Mouse (Mus musculus) G1E (cell line): Measurements from ENCODE around the gene Btbd35f10. TPM values are rescaled to one million over a fixed set of nuclear protein-coding genes. Genes with fewer than 3 reads are reported as not detected.
"Not testable (repeated sequence)": the region's sequence is repeated elsewhere in the genome, so short reads cannot be mapped to it uniquely, and the experiment has no call there.

Source experiments
- ATAC-seq: 2 replicates; pipeline ENCODE4 v1.8.0; 2016; ENCODE audit warnings: mild to moderate bottlenecking; ENCODE audit not compliant: insufficient number of reproducible peaks, poor library complexity, low FRiP score, severe bottlenecking; ENCODE audit errors: extremely low read depth
- DNase-seq: peaks from one replicate; pipeline ENCODE4 v3.0.0; 2012; ENCODE audit warnings: low spot score
- H3K27me3 ChIP-seq: 2 replicates; pipeline ENCODE4 v1.6.1; 2012; ENCODE audit warnings: mild to moderate bottlenecking, low read length, inconsistent platforms; ENCODE audit not compliant: insufficient read depth
- H3K36me3 ChIP-seq: replicated peaks from 2 replicates; pipeline ENCODE3; 2012; ENCODE audit warnings: mild to moderate bottlenecking, inconsistent platforms
- H3K4me1 ChIP-seq: 2 replicates; pipeline ENCODE4 v1.6.1; 2012; ENCODE audit warnings: low read depth, low read length, inconsistent platforms, mixed read lengths; ENCODE audit not compliant: insufficient read depth
- H3K4me3 ChIP-seq: 2 replicates; pipeline ENCODE4 v1.5.1; 2012; ENCODE audit warnings: low read depth, mild to moderate bottlenecking, inconsistent platforms, low read length, moderate library complexity, mixed read lengths
- H3K9me3 ChIP-seq: replicated peaks from 2 replicates; pipeline ENCODE4 v1.6.1; 2012; ENCODE audit warnings: inconsistent platforms
- polyA plus RNA-seq: library from polyadenylated mRNA; stranded (reverse); fragments of >175 nt; gene quantifications from 2 replicates; pipeline ENCODE4 v1.2.3, GENCODE M21; 2012
- total RNA-seq, 2 experiments: library from RNA; stranded (forward) in 1 of 2; stranded (reverse) in 1 of 2; fragments of 200-1000 nt in 1 of 2; fragments of >200 nt in 1 of 2; fragmentation: Nextera tagmentation in 1 of 2; gene quantifications; 2 replicates each; pipeline ENCODE4 v1.2.3; 2014 to 2017

Btbd35f10 gene
- not detected in 2 replicates for total RNA-seq (2014; fragmentation: Nextera tagmentation)
- not detected in 2 replicates for total RNA-seq (2017)
- polyA plus RNA-seq = not detected in 2 replicates

DNA sequence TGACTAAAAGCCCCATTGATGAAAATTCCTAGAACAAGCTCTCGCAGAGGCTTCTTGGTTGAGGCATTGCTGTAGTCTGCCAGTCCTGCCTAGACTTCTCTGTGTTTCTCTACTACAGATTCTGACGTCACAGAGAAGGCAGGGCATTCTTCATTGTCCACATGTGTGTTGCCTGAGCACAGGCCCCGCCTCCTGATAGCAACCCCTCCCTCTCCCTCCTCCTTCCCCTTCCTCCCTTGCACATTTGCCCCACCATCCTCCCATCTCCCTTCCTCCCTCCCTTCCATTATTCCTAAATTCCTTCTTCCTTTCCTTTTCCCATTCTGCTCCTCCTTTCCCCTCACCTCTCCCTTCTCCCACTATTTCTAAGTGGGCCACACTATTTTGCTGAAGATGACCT is at the start of gene Btbd35f10:
TSS of gene Btbd35f10 (minus strand) at position 101 of the 400 bp plus-strand sequence.
- DNase-seq, H3K27me3 ChIP-seq, H3K4me3 ChIP-seq, H3K36me3 ChIP-seq, ATAC-seq, H3K9me3 ChIP-seq, H3K4me1 ChIP-seq: not testable (repeated sequence)

Other genes starting within 250 kb of the Btbd35f10 start
- gene Btbd35f18, start 52.7 kb downstream of the Btbd35f10 start, total RNA-seq (2014; fragmentation: Nextera tagmentation) = not detected in 2 replicates
- gene Btbd35f18, start 52.7 kb downstream of the Btbd35f10 start, total RNA-seq (2017) = not detected in 2 replicates
- gene Btbd35f18, start 52.7 kb downstream of the Btbd35f10 start, polyA plus RNA-seq = not detected in 2 replicates
- not detected in 2 replicates for gene Btbd35f16, start 204.1 kb upstream of the Btbd35f10 start, total RNA-seq (2014; fragmentation: Nextera tagmentation)
- not detected in 2 replicates for gene Btbd35f16, start 204.1 kb upstream of the Btbd35f10 start, total RNA-seq (2017)
- not detected in 2 replicates for gene Btbd35f16, start 204.1 kb upstream of the Btbd35f10 start, polyA plus RNA-seq